Mouse (Mus musculus): ENCODE measurements around the gene Stard13.

DNA sequence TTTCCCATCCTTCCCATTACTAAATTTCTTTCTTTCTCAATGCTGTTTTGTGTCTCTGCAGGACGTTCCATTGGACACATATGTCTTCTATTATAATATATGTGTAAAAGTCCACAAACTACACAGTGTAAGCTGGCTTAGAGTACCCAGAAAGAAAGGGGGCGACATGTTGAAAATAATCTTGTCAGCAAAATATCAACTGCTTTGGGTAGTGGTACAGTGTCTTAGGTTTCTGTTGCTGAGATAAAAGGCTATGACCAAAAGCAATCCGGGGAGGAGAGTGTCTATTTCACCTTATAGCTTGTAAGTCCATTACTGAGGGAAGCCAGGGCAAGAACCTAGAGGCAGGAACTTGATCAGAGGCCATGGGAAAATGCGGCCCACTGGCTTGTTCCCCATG is 99.4 kb downstream of the Stard13 start:
- no peak for TF ChIP-seq CTCF (IDR thresholded peaks at IDR 0.05; ENCODE audit: low read depth, low read length)
- no peak for TF ChIP-seq POLR2A (IDR thresholded peaks at IDR 0.05; ENCODE audit: extremely low read depth, insufficient read depth, low read length)
